Mouse (Mus musculus) R1 (cell line): Measurements from ENCODE around the gene Slc25a12.
A peak's percentile ranks its signal among the peaks of the same experiment; 100 is the strongest.
"Not testable (repeated sequence)": the region's sequence is repeated elsewhere in the genome, so short reads cannot be mapped to it uniquely, and the experiment has no call there.

Source experiments
- DNase-seq: peaks from one replicate; pipeline ENCODE4 v3.0.0-alpha.2; 2018; ENCODE audit warnings: low read depth, low spot score

Slc25a12 gene

DNA sequence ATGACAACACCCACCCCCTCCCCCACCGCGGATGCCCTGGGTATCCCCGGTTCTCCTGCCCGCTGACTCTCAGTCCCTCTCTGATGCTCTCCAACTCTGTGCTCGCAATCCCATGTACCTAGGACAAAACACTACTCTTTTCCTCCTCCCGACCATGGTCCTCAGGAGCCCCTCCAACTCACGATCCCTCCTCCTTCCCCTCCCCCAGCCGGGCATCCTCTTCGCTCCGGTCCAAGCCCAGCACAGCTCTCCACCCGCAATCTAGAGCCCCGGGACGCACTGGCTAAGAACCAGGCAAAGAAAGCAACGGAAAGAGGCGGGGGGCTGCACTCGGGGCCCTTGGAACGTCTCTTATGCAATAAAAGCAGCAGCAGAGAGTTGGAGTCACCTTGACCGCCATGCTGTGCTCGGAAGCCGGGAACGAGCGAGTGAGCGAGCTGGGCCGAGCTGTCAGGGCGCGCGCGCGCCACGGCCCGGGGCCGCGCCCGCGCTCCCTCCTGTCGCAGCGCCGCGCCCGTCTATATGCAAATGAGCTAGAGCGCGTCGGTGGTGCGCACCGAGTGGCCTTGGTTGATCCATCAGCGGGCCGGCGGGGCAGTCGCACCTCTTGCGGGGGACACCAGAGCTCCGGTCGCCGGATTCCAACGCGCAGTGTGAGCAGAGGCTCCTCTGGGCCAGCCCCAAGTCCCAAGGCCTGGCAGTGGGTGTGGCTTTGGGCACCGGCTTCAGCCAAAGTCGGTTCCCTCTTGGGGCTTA is at the start of gene Slc25a12:
TSS of gene Slc25a12 (minus strand) at position 625 of the 756 bp plus-strand sequence.
- DNase-seq: peak; percentile 87

DNA sequence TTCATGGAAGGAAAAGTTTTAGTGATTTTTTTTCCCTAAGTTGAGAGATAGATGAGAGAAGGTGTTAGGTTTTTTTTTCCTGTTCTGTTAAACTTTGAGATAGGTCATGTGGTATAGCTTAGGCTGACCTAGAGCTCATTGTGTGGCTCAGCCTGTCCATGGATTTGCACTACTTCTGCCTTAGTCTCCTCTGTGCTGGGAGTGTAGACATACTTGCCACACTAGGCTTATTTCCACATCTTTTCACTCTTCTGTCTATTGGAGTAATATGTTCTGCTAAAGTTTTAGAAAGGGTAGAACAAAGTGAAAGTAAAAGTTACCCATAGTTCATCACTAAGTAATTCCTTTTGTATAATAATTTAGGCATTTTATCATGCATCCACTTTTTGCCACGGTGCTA is 38.1 kb upstream of the Slc25a12 start:
- no peak for DNase-seq

DNA sequence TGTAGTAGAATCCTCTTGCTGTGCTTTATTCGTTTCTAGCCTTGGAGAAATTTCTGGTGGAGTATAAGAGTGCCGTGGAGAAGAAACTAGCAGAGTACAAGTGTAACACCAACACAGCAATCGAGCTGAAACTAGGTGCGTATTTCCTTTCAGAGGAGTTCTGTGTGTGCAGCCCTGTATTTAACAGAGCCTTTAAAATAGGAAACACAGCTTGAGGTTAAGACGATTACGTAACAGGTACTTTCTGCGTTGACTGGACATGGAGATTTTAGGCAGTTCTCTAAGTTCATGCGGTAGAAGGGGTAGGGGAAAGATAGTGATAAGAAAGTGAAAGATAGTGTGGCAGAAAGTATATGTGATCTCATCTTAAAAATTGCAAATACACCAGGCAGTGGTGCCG is 22.3 kb upstream of the Slc25a12 start:
- peak; percentile 52 for DNase-seq

DNA sequence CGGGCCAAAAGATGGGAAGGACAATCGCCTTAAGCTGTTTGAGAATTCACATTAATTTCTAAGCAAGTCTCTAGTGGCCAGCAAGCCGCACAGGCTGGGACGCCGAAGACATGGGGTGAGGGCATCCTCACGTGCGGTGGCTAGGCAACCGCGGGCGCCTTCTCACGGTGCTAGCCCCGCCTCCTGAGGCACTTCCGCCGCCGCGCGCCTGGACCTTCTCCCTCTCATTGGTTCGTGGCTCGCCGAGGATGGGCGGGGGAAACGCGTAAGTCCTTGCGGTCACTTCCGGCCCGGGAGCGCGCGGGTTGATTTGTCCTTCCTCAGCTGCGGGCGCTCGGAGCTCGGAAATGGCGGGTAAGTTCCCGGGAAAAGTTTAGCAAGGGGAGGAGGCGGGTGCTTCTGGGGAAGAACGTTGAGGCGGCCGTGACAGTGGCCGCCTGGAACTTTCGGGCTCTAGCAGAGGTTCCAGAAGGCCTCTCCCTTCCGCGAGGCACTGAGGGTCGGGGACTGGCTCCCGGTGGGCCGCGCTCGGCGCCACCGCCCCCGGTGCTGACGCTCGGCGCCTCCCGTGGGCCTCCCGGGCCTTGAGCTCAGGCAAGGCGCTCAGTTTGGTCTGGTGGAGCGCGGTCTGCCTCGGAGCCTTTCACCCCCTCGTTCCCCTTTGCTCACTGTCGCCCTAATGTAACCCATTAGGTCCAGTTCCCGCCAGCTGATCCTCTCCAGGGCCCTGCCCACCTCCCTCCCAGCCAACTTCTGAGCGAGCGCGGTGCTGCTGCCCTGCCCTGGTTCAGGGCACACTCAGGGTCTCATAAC is 21.6 kb upstream of the Slc25a12 start, which contains the start of gene Hat1:
TSS of gene Hat1 (plus strand) at position 8 of the 813 bp plus-strand sequence.
- peak; percentile 98 for DNase-seq

DNA sequence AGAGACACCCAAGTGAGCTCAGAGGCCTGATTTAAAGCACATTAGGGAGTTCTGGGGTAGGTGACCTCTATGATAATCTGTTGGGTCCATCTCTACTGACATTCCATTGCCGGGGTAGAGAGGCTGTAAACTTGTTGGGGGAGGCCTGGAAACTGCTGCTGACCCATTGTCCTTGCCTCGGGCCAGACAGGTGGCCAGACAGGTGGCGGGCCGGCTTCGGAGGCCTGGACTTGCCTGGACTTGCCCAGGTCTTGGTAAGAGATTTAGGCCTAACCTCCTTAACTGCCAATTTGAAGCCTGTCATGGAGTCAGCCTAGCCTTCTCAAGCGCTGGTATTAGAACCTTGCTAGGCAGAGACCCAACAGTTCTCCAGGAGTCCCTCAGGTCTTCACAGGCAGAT is 20.2 kb upstream of the Slc25a12 start:
- DNase-seq: peak; percentile 41

DNA sequence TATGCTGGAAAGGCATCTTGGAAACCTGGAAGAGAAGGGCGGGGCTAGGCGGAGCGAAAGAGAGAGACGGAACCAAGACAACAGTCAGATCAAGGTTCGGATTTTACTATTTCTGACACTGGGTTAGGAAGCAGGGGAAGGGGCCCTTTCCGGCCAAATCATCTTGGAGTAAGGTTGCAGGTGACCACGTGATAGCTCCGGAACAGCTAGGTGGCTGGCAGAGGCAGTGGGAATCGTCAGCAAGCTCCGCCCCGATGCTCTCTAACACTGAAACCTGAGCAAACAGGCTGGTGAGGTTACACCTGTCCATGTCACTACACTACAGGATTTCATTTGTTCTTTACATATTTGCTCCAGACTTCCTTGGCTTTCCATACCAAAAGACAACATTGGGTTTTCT is 16.3 kb upstream of the Slc25a12 start:
- DNase-seq: peak; percentile 90

DNA sequence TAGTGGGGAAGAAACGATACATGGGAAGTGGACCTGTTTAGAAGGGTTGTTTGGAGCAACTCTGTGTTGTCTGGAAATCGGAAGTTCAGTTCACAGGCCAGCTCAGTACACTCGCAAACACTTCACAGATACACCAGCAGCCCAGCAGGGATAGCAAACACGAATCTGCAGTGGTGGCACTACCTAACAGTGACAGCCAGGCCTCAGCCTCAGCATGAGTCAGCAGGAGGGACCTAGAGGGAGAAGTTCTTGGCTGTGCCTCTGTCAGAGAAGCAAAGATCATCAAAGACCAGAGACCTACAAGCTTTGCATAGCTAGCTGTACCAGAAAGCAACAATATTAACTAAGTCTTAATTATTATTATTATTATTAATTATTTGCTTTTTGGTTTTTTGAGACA is 14.4 kb upstream of the Slc25a12 start:
- DNase-seq: peak; percentile 48

DNA sequence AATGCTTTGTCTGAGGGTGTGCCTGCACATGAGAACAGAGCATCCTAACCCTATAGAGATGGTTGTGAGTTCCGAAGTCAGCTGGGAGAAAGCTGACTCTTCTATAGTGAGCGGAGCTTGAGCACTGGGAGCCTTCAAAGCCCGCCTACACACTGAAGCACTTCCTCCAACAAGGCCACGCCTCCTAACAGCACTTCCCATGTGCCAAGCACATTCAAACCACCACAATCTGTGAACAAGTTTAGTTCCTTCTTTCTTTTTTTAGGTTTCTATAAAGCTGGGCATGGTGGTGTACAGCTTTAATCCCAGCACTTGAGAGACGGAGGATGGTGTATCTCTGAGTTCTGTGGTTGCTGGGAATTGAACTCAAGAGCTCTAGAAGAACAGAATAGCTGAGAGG is 9.9 kb upstream of the Slc25a12 start:
- DNase-seq: no peak

DNA sequence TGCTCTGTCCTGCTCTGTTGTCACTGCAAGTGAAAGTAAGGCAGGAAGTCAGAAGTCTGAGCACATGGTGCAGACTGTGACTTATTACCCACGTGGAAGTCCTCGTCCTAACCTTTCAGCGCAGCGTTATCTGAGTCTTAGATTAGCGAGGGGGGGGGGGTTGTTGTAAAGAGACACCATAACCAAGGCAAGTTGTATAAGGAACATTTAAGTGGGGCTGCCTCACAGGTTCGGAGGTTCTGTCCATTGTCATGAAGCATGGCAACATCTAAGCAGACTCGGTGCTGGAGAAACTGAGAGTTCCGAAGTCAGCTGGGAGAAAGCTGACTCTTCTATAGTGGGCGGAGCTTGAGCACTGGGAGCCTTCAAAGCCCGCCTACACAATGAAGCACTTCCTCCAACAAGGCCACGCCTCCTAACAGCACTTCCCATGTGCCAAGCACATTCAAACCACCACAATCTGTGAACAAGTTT is 8.9 kb upstream of the Slc25a12 start:
- peak; percentile 91 for DNase-seq

DNA sequence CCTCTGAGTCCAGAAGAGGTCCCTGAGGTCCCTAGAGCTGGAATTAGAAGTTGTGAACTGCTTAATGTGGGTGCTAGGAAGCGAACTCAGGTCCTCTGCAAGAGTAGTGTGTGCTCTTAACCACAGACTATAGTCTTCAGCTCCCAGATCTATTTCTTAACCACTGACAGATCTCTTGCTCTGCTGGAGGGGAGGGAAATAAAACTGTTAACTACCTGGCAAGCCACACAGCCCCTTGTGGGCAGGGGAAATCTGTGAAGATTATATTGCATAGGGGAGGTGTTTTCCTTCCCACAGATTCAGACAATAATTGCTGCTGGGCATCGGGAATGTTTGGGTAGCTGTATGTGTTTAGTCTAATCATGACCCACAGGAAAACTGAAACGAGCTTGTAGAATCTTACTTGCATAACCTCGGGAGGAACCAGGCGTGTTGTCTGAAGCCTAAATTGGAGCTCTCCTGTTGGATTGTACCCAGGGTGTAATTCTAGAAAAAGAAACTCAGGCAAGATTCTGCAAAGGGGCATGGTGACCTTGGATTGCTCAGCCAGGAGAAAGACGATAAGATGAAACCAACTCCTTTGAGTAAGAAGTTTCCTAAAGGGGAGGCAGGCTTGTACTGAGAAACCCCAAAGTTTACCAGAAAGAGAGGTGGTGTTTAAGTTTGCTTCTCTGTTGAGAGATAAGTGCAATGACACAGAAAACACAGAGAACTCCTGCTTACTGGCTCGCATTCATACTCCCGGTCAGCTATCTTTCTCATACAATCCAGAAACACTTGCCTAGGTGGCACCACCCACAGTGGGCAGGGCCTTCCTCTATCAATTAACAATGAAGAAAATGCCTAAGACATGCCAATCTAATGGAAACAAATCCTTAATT is 7.0 kb upstream of the Slc25a12 start:
- no peak for DNase-seq

DNA sequence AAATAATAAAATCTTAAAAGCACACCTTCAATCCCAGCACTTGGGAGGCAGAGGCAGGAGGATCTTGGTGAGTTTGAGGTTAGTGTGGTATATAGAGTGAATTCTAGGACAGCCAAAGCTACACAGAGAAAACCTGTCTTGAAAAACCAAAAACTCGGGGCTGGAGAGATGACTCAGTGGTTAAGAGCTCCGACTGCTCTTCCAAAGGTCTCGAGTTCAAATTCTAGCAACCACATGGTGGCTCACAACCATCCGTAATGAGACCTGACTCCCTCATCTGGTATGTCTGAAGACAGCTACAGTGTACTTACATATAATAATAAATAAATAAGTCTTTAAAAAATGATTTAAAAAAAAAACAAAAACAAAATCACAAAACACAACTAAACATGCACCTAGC is 4.7 kb upstream of the Slc25a12 start:
- DNase-seq: not testable (repeated sequence)

DNA sequence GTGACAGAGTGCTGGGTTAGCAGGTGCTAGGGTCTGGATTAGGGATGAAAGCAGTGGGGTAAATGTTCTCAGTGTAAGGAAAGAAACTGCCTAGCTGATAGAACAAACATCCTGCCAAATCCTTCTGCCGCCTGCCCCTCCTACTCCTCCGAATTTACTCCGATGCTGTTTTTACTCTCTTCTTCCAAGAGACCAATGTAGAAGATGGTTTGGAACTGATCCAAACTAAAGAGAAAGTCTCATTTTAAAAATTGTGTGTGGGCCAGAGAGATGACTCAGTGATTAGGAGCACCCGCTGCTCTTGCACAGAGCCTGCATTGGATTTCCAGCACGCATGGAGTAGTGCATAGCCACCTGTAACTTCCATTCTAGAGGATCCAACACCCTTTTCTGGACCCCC is 4.2 kb upstream of the Slc25a12 start:
- no peak for DNase-seq

DNA sequence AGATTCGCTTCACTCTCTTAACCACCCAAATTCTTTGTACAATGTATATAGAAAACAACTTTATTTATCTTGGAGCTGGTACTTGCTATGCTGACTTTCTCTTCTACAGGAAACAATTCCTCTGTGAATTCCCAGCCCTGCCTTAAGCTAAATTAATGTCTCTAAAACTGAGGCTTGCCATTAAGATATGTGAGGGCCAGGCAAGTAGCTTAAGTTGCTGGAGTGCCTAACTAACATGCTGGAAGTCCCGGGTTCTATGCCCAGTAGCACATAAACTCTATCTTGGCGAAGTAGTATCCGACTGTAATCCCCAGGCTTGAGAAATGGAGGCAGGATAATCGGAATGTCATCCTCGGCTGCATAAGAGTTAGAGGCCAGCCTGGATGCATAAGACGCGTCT is 537 bp upstream of the Slc25a12 start:
- DNase-seq: no peak

DNA sequence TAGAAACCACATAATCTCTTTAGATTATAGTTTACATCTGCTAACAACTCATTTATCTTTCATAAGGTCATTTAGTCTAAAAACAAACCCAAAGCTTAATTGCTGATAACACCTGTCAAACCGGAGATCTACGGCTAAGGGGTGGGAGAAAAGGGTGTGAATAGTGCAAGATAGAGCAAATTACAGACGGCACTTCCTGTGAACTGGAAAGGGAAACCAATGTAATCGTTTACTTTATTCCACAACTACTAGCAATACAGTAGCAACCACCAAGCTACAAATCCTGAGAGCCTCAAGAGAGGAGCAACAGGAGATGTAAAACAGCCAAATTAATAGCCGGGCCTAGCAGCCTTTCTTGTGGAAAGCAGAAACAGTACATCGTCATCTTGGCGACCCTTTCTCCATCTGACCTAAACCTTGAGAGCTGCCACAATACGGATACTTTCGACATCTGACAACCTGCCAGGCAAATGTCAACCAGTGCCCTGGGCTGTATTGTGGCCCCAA is 878 bp downstream of the Slc25a12 start:
- no peak for DNase-seq

DNA sequence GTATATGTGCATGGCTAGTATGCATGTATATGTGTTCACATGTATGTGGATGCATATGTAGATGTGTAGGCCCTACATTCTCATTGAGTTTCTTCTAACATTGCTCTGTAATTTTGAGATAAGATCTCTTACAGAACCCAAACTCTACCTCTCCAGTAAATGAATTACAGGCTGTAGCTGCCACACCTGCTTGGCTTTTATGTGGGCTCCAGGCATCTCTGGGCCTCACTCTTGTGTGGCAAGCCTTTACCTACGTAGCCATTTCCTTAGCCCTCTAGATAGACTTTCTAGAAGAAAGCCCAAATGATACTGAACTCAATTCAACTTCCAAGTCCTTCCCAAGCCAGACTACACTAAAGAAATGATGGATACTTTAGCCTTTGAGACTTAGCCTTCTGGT is 7.4 kb downstream of the Slc25a12 start:
- no peak for DNase-seq

DNA sequence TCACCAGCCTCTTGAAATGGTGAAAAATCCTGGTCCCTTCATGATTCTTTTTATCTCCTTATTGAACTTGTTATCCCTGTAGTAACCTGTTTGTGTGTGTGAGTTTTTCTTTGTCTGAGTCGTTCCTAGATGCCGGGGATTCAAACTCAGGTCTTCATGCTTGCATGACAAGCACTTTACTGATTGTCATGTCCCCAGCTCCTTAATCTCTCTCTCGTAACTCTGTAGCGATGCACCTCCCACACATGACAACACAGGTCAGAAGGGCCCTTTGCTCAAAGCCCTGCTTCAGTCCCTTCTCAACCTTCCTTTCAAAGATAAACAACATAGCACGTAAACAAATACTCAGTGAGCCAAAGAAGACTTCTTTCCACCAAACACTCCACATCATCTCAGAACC is 9.2 kb downstream of the Slc25a12 start:
- DNase-seq: peak; percentile 59

DNA sequence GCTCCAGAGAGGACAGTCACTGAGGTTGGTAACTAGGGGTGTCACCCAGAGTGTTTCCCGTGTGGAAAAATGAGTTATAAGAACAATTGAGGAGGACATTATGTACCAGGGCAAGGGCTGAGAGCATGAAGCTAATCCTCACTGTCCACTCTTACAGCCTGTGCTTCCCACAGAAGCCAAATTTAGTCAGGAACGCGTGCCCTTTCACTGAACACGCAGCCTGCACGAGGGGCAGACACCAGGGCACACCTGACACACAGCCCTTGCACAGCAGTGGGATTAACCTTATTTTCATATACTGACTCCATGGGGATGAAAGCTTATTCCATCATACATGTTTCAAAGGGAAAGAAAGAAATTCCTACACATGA is 13.5 kb downstream of the Slc25a12 start:
- DNase-seq: no peak

DNA sequence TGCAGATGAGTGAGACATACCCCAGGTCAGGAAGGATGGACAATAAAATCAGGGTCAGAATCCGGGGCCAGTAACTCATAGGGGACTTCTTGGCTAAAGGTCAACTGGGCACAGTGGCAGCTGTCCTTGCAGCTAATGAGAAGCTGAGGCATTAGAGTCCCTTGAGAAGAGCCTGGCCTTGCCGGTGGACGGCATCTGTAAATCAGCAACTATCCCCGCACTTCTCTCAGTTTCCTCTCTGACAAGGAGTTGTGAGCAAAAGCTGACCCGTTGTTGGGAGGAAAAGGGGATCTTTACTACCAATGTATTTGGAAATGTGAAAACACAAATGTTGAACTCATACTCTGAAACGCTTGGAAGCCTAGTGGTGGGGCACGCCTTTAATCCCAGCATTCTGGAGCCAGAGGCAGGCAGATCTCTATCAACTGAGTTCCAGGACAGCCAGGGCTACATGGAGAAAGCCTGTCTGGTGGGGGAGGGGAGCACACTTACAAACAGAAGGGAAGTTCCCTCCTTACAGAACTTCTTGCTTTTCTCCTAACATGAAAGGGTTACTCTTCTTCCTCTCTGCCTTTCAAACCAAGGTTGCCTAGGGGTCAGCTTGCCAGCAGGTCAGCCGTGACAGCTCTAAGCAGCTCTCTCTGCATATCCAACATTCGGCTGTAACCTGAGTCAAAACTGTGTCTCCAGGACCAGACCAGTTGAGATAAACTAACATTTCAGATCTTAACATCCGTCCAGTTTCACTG is 14.1 kb downstream of the Slc25a12 start:
- peak; percentile 93 for DNase-seq

DNA sequence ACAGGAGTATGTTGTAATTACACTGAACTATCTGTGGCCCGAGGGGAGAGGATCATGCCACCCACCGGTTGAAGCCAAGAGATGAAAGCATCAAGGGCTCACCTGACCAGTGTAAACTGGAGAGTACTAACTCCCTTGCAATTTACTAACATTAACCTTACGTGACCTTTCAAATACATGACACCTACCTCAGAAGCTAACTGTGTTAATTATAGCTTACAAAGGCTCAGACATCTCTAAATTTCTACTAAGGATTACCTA is 15.9 kb downstream of the Slc25a12 start:
- peak; percentile 62 for DNase-seq

DNA sequence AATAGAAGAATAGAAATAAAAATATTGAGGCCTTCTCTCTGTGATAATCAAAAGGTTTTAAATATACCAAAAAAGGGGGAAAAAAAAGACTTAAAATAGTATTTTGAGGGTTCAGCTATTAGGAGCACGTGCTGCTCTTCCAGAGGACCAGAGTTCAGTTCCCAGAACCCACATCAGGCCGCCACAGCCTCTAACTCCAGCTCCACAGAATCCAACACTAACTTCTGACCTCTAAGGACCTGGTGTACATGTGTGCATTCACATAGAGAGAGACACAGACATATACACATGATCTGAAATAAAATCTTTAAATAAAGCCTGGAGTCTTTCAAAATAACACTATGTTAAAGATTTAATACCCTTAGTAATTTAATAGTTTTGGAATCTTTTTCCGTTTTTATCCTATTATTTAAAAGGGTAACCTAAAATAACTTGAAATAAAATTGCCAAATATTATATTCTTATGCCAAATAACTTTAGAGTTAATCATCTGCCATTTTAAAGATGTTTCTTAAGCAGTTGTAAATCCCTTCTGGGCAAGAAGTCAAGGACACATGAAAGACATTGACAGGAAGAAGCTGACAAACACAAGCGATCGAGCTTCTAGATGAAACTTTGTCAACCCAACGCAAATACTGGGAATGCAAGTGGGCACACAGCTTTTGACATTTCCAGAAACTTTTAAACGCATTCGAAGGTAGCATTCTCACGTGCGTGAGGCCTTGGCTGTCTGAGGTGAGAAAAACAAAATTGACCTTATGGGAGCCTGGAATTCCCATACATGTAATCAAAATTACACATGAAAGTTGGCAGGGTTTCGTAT is 16.4 kb downstream of the Slc25a12 start:
- DNase-seq: peak; percentile 68
